Mouse (Mus musculus) left cerebral cortex, postnatal 4 days (tissue): ENCODE measurements around the gene Ltbr. TPM values are rescaled to one million over a fixed set of nuclear protein-coding genes. Genes with fewer than 3 reads are reported as not detected.
A peak's percentile ranks its signal among the peaks of the same experiment; 100 is the strongest.

Experiments used
- DNase-seq: peaks from one replicate; pipeline ENCODE4 v3.0.0-alpha.2; 2022
- intact Hi-C: fragments of 180-260 bp; cut with DNase I; formaldehyde crosslinking; loops from one replicate; pipeline ENCODE4 v1.15.1; 2025
- total RNA-seq, 2 experiments: library from RNA; stranded (reverse); gene quantifications; 2 replicates each; pipeline ENCODE4 v1.2.3; 2021

Ltbr gene
- total RNA-seq, 2 experiments from 2014 or later = 9.6 to 10.7 TPM

DNA sequence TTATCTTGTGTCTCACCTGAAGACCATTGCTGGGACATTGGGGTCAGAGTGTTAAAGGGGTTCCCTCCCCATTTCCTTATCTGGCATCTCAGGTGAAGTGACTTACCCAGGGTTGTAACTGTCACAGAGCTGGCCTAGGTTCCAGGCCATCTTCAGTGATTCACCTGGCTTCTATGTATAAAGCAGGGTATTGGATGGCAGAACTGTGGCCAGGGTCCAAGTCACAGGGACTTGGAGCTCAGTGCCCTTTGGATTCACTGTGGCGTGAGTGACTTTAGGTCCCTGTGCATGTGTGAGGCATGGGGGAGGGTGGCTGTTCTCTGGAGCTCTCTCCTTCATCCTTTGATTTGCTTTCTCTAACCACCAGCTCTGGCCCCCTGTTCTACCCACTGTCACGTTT is 32.3 kb upstream of the Ltbr start:
- intact Hi-C loops = no loop called here
- no peak for DNase-seq

DNA sequence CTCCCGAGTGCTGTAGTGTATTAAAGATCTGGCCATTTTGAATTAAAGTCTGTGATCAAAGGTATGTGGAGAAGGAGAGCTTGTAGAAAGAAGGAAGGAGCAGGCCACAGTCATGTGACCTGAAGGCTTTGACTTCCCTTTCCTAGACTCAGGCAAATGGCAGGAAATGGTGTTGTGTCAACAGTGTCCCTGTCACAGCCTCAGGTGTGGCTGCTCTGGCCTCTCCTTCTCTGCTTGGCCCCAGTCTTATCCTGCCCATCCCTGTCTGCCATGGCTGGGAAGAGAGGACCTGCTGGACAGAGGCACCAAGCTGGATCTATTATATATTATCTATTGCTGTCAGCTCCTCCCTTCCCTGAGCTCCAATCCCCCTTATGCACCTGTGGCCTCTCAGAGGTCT is 31.9 kb upstream of the Ltbr start:
- intact Hi-C loops = no loop called here
- DNase-seq = no peak

DNA sequence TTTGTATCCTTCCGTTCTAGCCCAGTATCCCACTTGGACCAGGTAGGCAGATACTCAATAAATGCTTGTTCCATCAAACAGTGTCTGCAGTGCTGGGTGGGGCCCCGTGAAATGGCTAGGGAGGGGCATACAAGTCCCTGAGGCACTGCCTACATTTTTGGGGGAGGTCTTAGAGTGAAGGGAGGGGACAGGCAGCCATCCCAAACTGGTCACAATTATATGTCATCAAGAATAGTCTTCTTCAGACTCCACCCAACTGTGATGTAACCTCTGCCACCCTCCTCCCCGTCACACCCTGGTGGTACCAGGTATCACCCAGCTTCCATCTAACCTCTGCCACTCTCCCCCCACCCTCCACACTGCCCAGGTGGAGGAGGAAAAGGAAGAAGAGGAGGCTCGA is 31.2 kb upstream of the Ltbr start:
- DNase-seq = no peak
- intact Hi-C loops = no loop called here

DNA sequence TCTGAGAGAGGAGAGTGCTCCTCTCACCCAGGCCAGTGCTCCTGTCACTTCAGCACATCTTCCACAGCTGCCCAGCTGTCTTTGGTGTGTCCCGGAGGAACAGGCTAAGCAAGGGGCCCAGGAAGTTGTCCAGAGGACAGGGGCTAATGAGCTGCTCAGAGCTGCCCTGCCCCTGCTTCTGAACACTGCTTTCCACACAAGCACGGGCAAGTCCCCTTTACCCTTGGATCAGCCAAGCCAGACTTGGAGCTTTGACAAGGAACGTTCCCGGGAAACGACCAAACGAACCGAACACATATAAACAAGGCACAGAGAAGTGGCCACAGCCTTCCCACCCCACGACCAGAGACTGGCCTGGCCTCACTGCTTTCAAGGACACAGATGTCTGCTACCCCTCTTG is 30.4 kb upstream of the Ltbr start:
- DNase-seq = no peak
- intact Hi-C loops = no loop called here

DNA sequence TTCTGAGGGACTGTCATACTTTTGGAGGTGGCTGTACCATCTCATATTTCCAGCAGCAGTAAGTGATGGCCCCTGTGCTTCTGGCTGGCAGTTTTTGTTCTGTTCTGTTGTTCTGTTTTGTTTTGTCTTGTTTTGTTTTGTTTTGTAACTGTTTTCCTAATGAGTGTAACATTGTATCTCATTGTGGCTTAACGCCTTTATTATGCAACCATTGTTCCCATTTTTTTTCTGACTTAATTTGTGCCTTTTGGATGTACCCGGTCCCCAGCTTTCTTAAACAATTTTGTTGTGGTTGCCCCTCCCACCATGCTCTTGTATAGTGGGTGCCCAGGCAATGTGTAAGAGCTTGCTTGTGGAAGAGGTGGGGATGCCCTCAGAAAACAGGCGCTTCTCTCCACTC is 28.5 kb upstream of the Ltbr start:
- no peak for DNase-seq
- intact Hi-C loops = no loop called here

DNA sequence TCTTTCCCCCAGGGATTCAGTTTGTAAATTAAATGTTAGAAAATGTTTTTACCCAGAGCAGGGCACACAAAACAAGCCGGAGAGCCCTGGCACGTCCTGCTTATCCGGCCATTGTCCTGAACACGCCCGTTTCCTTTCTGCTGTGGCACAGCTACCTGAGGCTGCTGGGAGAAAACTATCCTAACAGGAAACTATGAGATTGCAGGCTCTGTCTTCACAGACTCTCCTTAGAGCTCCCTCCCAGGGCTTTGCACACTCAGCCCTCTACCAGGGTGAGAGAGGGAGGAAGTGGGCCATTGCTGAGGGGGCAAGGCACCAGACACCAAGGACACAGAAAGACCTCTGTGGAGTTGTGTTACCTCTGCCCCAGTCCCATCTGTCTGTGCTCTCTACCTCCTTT is 26.6 kb upstream of the Ltbr start:
- intact Hi-C loops = no loop called here
- no peak for DNase-seq

DNA sequence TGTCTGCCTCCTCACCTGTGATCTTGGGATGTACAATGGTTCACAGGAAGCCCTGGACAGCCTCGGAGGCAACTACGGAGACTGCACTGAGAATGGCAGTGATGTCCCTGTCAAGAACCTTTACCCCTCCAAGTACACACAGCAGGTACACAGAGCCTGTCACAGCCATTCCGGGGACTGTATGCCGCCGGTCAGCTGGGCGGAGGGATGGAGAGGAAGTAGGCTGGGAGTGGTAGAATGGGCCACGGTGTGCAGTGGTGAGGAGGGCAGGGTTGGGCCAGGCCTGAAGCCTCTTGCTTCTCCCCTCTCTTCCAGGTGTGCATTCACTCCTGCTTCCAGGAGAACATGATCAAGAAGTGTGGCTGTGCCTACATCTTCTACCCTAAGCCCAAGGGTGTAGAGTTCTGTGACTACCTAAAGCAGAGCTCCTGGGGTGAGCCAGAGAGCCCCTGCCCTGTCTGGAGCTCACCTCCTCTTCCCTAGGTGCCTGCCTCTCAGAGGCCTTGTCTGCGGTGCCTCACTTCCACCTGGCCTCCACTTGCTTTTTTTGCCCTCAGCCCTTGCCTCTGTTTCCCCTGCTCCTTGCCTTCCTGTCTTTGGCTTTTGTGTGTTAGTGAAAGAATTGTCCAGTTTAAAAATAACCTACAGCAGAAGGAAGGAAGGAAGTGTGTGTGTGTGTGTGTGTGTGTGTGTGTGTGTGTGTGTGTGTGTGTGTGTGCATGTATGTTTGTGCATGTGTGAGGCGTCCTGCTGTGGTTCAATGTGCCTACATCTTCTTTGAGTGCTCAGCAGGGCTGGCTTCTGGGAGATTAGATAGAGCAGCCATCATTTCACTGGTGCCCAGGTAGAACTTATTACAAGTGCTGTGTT is 25.3 kb upstream of the Ltbr start:
- intact Hi-C loops = no loop called here
- no peak for DNase-seq

DNA sequence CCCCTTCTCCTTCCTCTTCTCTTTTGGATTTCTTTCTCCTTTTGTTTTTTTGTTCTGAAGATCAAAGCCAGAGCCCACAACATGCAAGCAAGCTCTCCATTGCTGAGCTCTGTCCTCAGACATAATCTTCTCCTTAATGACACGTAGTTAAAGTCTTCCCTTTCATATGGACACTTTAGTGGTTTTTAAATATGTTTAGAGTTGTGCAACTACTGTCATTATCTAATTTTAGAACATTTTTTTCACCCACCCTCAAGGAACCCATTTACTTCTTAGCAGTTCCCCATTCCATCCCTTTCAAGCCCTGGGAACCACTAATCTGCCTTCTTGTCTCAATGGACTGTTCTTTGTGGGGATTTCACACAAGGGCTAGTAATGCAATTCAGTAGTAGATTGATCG is 20.7 kb upstream of the Ltbr start:
- intact Hi-C loops = no loop called here

DNA sequence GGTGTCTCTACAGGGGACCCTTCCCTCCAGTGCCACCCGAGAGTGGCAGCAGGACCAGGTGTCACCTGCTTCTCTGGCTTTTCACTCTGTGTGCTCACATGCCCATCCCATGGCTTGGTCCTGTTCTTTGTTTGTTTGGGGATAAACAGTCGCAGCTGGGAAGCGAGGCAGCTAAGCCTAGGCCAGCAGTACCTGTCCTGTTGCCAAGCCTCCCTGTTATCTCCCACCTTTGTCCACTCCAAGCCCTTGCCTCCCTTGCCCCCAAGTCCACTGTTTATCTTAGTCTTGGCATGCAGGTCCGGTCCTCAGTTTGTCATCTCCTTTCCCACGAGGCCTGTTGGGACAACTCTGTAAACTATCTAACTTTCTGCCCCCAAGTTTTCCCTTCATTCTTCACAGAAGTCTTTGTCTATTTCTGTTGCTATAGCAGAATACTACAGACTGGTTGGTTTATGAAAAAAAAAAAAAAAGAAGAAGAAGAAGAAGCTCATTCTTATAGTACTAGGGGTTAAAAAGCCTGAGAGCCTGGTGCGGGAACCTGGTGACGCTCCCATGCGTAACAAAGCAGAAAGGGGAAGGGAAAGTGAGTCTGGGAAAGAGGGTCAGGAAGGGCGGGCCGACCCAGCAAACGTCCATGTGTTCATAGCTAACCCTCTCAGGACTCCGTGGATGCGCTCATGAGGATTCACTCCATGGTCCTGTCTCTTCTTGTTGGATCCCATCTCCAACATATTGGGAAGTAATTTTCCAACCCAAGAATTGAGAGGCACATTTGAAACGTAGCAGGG is 19.6 kb upstream of the Ltbr start:
- intact Hi-C loops = no loop called here
- no peak for DNase-seq

More for the DNA sequence above, 20.7 kb upstream of the Ltbr start:
- no peak for DNase-seq

DNA sequence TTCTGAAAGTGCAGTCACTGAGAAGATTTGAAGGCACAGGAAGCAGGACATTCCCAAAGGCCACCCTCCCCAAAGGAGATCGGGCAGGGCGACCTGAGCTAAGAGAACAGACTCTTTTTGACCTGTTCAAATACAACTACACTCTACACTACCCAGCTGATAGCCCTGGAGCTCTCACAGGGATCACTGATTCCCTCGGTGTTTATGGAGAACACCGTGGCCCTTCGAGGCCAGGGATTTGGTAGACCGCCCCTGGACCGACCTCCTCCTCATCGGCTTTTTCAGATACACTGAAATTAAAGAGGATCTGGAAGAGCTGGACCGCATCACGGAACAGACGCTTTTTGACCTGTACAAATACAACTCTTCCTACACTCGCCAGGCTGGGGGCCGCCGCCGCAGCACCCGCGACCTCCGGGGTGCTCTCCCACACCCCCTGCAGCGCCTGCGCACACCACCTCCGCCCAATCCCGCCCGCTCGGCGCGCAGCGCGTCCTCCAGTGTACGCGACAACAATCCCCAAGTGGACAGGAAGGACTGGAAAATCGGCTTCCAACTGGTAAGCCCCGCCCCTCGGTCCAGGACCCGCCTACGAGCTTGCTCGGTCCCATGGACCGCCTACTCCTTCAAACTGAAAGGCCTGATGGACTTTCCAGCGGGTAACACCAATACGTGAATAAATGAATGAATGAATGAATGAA is 17.1 kb upstream of the Ltbr start:
- peak; percentile 71 for DNase-seq
- intact Hi-C loops = no loop called here

DNA sequence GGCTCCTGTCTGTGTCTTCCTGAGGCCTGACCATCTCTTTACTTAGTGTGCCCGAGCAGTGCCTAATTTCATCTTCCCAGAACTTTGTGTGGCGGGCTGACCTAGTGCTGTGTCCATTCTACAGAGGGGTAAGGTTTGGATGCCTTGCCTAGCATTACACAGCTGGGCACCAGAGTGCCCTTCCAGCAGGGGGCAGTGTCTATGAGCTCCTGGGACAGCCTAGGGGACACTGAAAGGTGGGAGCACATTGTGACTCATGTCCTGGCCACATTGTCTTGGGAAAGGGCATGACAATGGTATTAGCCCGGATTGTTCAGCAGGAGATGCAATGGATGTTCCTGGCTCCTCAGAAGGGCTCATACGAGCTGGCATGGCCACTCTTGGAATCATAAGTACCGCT is 14.6 kb upstream of the Ltbr start:
- intact Hi-C loops = no loop called here
- no peak for DNase-seq

DNA sequence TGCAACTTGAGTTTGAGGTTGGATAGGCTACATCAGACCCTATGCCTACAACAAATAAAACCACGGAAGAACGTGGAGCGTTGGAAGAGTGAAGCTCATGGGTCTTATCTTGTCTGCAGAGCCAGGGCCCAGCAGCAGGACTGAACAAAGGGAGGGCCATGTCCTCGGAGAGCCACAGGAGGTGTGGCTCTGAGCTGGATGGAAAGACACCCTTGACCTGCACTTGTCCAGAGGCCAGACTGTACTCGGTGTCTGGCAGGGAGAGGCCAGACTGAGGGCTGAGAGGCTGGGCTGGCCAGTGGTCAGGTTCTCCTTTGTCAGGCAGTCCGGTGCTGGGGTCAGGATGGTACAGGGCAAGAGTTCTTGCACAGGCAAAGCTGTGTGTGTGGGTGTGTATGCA is 11.7 kb upstream of the Ltbr start:
- DNase-seq = no peak
- intact Hi-C loops = no loop called here

DNA sequence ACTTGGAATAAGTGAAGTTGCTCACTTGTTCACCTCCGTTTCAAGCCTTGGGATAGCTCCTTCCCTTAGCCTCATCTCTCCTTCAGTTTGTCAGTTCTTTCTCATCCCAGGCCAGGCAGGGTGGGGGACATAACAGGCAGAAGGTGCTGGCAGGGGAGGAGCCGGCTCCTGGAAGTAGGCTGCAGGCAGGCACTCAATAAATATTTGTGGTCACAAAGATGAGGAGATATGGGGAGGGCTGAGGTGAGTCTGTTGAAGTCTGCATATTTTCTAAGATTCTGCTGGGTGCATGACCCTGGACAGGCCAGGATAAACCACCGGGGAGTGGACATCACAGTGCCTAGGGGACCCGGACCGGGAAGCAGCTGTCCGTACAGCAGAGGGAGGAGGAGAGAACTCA is 9.9 kb upstream of the Ltbr start:
- intact Hi-C loops = no loop called here
- no peak for DNase-seq

DNA sequence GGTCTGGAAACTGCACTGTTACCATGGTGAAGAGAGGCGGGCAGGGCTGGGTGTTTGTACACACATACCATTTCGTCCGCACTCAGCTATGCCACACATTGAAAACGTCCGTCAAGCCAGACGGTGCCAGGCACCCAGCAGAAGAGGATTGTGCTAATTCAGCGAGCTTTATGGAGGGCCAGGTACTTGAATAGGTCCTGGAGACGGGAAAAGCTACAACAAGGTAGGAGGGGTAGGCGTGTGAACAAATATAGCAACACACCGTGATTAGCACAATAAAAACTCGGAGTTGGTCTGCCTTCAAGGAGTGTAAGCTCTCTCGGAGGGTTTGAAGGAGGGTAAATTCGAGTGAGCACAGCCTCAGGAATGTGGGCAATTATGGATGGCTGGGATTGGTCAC is 9.1 kb upstream of the Ltbr start:
- intact Hi-C loops = no loop called here
- no peak for DNase-seq

DNA sequence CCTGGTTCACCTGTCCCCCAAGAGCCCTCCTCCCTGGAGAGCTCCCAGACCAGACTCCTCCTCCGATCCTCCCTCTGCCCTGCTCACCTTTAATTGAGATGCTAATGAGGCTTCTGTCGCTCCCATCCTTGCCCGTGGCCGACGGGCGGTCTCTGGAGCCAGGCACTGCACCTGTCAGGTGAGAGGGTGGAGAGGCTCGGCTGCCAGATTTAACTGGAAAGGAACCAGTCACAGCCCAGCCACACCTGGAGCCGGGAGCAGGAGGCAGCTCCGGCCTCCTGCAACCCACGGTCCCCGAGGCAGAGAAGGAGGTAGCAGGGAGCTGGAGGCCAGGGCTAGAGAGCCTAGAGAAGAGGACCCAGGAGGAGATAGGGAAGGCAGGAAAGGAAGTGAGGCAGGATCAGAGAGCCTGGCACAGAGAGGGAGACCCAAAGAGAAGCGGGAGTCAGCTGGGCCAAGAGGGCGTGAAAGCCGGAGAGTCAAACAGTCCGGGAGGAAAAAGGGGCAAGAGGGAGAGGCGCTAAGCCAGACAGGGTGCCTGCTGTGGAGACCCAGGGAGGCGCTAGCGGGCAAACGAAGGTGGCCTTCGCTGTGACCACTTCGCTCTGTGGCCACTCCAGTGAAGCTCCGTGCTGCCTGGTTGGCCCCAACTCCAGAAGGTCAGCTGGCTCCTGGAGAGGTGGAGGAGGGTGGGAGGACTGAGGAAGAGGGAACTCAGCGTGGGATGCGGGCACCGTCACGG is 7.6 kb upstream of the Ltbr start:
- no peak for DNase-seq
- intact Hi-C loops = no loop called here

DNA sequence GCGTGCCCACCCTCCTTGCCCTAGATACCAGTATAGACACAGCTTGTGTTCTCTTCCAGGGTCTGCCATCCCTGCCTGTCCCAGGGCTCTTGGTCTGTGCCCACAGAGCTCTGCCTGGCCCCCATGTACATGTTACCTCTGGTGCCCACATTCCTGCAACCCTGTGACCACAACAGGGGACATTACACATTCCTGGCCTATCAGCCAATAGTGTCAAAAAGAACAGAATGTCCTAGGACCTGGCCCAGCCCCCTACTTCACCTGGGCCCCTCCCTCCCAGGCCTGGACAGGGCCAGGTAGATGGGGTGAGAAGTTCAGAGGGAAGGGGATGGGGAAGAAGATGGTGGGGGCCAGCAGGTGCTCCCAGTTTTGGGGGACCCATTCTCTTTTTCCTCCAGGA is 6.6 kb upstream of the Ltbr start, which contains the start of gene Scnn1a:
TSS of gene Scnn1a (plus strand) at position 337 of the 400 bp plus-strand sequence.
- DNase-seq = no peak
- intact Hi-C loops = no loop called here

DNA sequence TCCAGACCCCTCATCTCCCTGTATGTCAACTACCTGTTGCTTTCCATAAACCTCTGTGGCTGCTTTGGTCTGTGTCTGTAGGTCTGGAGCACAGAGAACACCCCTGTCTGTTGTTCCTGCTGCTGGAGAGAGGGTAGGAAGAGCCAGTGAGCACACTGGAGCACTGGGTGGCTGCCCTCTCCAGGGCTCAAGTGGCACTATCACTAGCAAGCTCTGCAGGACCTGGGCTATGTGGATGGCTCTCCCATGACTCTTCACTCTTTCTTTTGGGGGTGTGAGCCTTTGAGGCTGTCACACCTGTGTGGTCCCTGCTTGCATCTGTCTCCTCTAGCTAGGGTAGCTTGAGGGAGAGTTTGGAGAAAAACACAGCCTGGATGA is 6.2 kb upstream of the Ltbr start:
- intact Hi-C loops = no loop called here
- DNase-seq = no peak

DNA sequence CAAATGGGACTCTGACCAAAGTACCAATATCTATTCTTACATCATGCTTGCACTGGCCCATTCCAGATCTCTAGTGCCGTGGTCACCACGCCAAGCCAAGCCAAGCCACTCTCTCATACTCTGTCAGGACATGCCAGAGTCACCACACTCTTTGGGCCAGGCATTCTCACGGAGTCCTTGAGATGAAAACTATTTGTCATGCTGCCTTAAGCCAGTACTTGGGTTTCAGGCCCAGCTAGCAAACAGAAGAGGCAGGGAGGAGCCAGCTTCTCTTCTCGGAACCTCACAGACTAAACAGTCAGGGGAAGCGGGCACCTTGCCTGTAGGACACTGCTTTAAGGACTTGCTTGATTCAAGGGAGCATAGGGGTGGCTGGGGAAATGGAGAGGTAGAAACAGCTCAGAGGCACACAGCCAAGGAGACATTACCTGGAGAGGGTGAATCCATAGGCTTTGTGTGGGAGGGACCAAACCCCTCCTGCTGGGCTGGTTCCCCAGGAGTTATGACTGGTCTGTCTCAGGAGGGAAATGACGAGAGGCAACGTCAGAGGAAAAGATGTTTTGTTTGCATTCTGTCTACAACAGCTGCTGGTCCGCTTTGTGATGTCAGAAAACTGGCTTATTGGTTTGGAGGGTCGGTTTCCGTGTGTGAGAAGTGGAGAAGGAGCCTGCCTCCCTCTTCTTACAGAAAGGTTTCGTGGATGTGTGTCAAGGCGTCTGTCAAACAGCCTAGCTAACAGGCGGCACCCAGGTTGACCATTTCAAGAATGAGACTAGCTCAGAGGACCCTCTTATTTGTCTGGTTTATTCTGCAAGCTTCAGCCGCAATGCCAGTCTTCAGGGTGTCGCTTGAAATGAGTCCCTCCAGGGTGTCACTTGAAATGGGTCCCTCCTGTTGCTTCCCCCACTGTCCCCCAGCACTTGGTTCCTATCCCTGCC is 5.6 kb upstream of the Ltbr start:
- intact Hi-C loops = no loop called here
- DNase-seq = no peak

DNA sequence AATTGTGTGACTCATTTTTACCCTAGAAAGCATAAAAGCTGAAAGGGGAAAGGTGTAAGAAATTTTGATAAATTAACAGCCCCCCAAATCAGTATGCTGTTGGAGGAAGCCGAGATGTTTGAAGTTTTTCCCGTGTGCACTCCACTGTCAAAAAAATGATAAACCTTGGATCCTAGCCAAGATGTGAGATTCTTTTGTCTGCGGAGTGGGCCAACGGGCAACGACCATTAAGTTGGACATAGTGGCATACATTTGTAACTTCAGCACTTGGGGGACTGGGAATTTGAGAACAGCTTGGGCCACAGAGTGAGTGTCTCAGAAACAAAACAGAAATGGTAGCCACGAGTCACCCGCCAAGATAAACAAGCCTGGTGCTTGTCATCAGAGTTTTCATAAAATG is 3.4 kb upstream of the Ltbr start:
- DNase-seq = no peak
- intact Hi-C loops = no loop called here

DNA sequence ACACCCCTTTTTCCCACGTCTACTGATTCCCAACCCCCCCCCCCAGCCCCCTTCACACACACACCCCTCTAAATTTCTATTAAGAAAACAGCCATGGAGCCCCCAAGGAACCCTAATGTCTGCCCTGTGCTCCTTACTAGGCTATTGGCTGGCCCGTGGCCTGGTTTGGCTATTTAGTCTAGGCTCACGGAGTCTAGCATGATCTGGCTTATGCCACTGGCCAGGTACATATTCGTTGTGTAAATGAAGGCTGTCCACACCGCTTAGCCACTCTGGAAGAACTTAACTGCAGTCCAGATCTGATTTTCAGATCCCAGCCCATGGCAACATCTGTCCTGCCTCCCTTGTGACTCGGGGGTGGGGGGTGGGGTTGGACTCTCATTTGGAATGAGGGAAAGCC is 1.1 kb upstream of the Ltbr start:
- DNase-seq = no peak
- intact Hi-C loops = no loop called here
